9 mouse cellular contexts compared by ENCODE assay signal in the genomic region with DNA sequence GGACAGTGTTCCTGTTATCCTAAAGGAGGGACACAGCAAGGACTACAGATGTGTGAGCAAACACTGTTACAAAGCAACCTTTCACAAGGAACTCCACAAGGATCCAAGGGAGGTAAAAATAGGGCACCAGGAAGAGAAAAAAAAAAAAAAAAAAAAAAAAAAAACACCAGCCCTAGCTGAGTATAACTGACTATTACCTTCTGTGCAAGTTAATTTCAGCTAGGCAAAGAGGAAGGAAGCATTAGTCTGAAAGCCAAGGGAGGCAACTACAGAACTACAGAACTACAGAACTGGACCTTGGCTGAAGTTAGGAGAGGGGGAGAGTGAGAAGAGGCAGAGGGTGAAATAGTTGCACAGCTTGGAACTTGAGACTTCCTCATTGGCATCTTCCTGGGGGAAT. TPM values are rescaled to one million over a fixed set of nuclear protein-coding genes. Genes with fewer than 3 reads are reported as not detected.
DNase-seq lines count a peak whose midpoint lies in the region; ATAC-seq and TF ChIP-seq lines count a peak whose summit lies in the region.
"Had no signal": no experiment of that assay in that cellular context is flagged by ENCODE, and none has a peak within 500 bp of the region (broad histone marks: within the 10 kb centered on the region; RNA-seq: fewer than 3 reads in every experiment).

No protein-coding gene starts in this region.

- no peak for ATAC-seq in forebrain, embryonic 11.5 days (replicated peaks; ENCODE audit: low FRiP score)
- ATAC-seq in lung, embryonic 14.5 days (ENCODE audit: insufficient read depth): no peak
- ATAC-seq in hindbrain, embryonic 15.5 days (ENCODE audit: low FRiP score, low read depth): no peak
- ATAC-seq in neural tube, embryonic 15.5 days (ENCODE audit: low FRiP score): no peak
- no peak for ATAC-seq in midbrain, postnatal 0 days (ENCODE audit: low FRiP score)

- no peak for DNase-seq in forebrain, embryonic 10.5 days (ENCODE audit: extremely low spot score, low spot score)
- no peak for DNase-seq in forebrain, embryonic 11.5 days (ENCODE audit: low spot score)
- DNase-seq in lung, embryonic 14.5 days: no peak
- DNase-seq in lung, postnatal 4 days: no peak
- no peak for DNase-seq in thymus, postnatal 4 days
- DNase-seq in midbrain, postnatal 0 days (ENCODE audit: low spot score): no peak

- no peak overlapping the region for H3K9ac ChIP-seq in forebrain, embryonic 11.5 days (ENCODE audit: low read length)
- no peak overlapping the region for H3K9ac ChIP-seq in lung, embryonic 14.5 days
- 0 out of 2 replicates have a peak overlapping the region, but pooled peaks have one; percentile 83 for H3K9ac ChIP-seq in hindbrain, embryonic 15.5 days
- no peak overlapping the region for H3K9ac ChIP-seq in neural tube, embryonic 15.5 days (replicated peaks)
- no peak overlapping the region for H3K9ac ChIP-seq in midbrain, postnatal 0 days (replicated peaks; ENCODE audit: low read length, poor library complexity, severe bottlenecking)

- no peaks in the 10 kb centered on the region for H3K27me3 ChIP-seq in forebrain, embryonic 10.5 days (ENCODE audit: poor library complexity, severe bottlenecking)
- H3K27me3 ChIP-seq in forebrain, embryonic 11.5 days (ENCODE audit: control insufficient read depth, insufficient read depth, low read length): no peaks in the 10 kb centered on the region
- H3K27me3 ChIP-seq in lung, embryonic 14.5 days (ENCODE audit: insufficient read depth, low read length): no peaks in the 10 kb centered on the region
- no peaks in the 10 kb centered on the region for H3K27me3 ChIP-seq in hindbrain, embryonic 15.5 days
- no peaks in the 10 kb centered on the region for H3K27me3 ChIP-seq in neural tube, embryonic 15.5 days (replicated peaks)
- H3K27me3 ChIP-seq in midbrain, postnatal 0 days (ENCODE audit: insufficient read depth, low read length): no peaks in the 10 kb centered on the region

- 0 out of 2 replicates have a peak overlapping the region, but pooled peaks have one; percentile 70 for H3K4me3 ChIP-seq in forebrain, embryonic 10.5 days
- no peak overlapping the region for H3K4me3 ChIP-seq in forebrain, embryonic 11.5 days (ENCODE audit: low read depth, low read length)
- no peak overlapping the region for H3K4me3 ChIP-seq in lung, embryonic 14.5 days (ENCODE audit: low read depth, low read length)
- no peak overlapping the region for H3K4me3 ChIP-seq in hindbrain, embryonic 15.5 days
- H3K4me3 ChIP-seq in neural tube, embryonic 15.5 days (replicated peaks): 0 out of 2 replicates have a peak overlapping the region, but pooled peaks have one; percentile 71
- H3K4me3 ChIP-seq in midbrain, postnatal 0 days (ENCODE audit: low read depth, low read length): no peak overlapping the region

- H3K4me2 ChIP-seq in forebrain, embryonic 11.5 days (ENCODE audit: low read depth, low read length, severe bottlenecking): no peak overlapping the region
- peak overlapping the region; percentile 81; the same call in 1 of the 2 replicates for H3K4me2 ChIP-seq in lung, embryonic 14.5 days
- H3K4me2 ChIP-seq in hindbrain, embryonic 15.5 days: peak overlapping the region; percentile 75; the same call in 1 of the 2 replicates
- peak overlapping the region; percentile 70 for H3K4me2 ChIP-seq in neural tube, embryonic 15.5 days
- no peak overlapping the region for H3K4me2 ChIP-seq in midbrain, postnatal 0 days (ENCODE audit: low read depth, low read length, poor library complexity, severe bottlenecking)

- H3K36me3 ChIP-seq in forebrain, embryonic 10.5 days (replicated peaks): no peaks in the 10 kb centered on the region
- H3K36me3 ChIP-seq in forebrain, embryonic 11.5 days (ENCODE audit: control insufficient read depth, insufficient read depth, low read length): no peaks in the 10 kb centered on the region
- no peaks in the 10 kb centered on the region for H3K36me3 ChIP-seq in lung, embryonic 14.5 days (ENCODE audit: insufficient read depth)
- H3K36me3 ChIP-seq in hindbrain, embryonic 15.5 days: 0 out of 2 replicates have a peak, but pooled peaks cover 4% of the 10 kb centered on the region
- no peaks in the 10 kb centered on the region for H3K36me3 ChIP-seq in neural tube, embryonic 15.5 days
- H3K36me3 ChIP-seq in midbrain, postnatal 0 days (ENCODE audit: insufficient read depth, low read length): no peaks in the 10 kb centered on the region
- H3K36me3 ChIP-seq: midbrain, embryonic 12.5 days had no signal

- no peak overlapping the region for H3K27ac ChIP-seq in forebrain, embryonic 10.5 days
- H3K27ac ChIP-seq in forebrain, embryonic 11.5 days (ENCODE audit: low read depth, low read length): no peak overlapping the region
- no peak overlapping the region for H3K27ac ChIP-seq in lung, embryonic 14.5 days (ENCODE audit: low read depth)
- H3K27ac ChIP-seq in hindbrain, embryonic 15.5 days (replicated peaks): peak overlapping the region; percentile 98
- H3K27ac ChIP-seq in neural tube, embryonic 15.5 days (replicated peaks): no peak overlapping the region
- no peak overlapping the region for H3K27ac ChIP-seq in midbrain, postnatal 0 days (ENCODE audit: low read depth, low read length)

- H3K9me3 ChIP-seq in forebrain, embryonic 10.5 days: no peaks in the 10 kb centered on the region
- H3K9me3 ChIP-seq in forebrain, embryonic 11.5 days (ENCODE audit: control insufficient read depth, low read length): no peaks in the 10 kb centered on the region
- no peaks in the 10 kb centered on the region for H3K9me3 ChIP-seq in lung, embryonic 14.5 days (ENCODE audit: low read depth, low read length)
- H3K9me3 ChIP-seq in hindbrain, embryonic 15.5 days: no peaks in the 10 kb centered on the region
- no peaks in the 10 kb centered on the region for H3K9me3 ChIP-seq in neural tube, embryonic 15.5 days (replicated peaks)
- H3K9me3 ChIP-seq in midbrain, postnatal 0 days (ENCODE audit: low read length): no peaks in the 10 kb centered on the region
- H3K9me3 ChIP-seq: midbrain, embryonic 12.5 days had no signal

- peaks cover 18% of the 10 kb centered on the region for H3K4me1 ChIP-seq in forebrain, embryonic 10.5 days
- H3K4me1 ChIP-seq in forebrain, embryonic 11.5 days (replicated peaks; ENCODE audit: control insufficient read depth, insufficient read depth, low read length): no peaks in the 10 kb centered on the region
- peaks cover 4% of the 10 kb centered on the region; the same call in 1 of the 2 replicates for H3K4me1 ChIP-seq in lung, embryonic 14.5 days (ENCODE audit: insufficient read depth)
- H3K4me1 ChIP-seq in hindbrain, embryonic 15.5 days (replicated peaks): peaks cover 13% of the 10 kb centered on the region
- peaks cover 10% of the 10 kb centered on the region for H3K4me1 ChIP-seq in neural tube, embryonic 15.5 days
- no peaks in the 10 kb centered on the region for H3K4me1 ChIP-seq in midbrain, postnatal 0 days (ENCODE audit: insufficient read depth, low read length)
- H3K4me1 ChIP-seq: midbrain, embryonic 12.5 days had no signal

- TF ChIP-seq CTCF in lung, embryonic 14.5 days (IDR thresholded peaks at IDR 0.05; ENCODE audit: low read depth): no peak
- no peak for TF ChIP-seq CTCF in midbrain, postnatal 0 days (IDR thresholded peaks at IDR 0.05)

RNA-seq across cellular contexts. Expression of gene Sppl2a, which starts 0.9 kb away (rescaled TPM):
- polyA plus RNA-seq in forebrain, embryonic 10.5 days (2016; fragmentation: Nextera tagmentation; extraction: Ambion mirVana): 33.8 and 34.9 TPM in 2 replicates
- polyA plus RNA-seq in forebrain, embryonic 11.5 days (2014; fragmentation: Nextera tagmentation; extraction: Ambion mirVana): 35.2 and 39.3 TPM in 2 replicates
- polyA plus RNA-seq in lung, embryonic 14.5 days (2014; fragmentation: Nextera tagmentation; extraction: Ambion mirVana): 42.7 and 46.0 TPM in 2 replicates
- polyA plus RNA-seq in hindbrain, embryonic 15.5 days (2015; fragmentation: Nextera tagmentation; extraction: Ambion mirVana): 30.4 and 32.9 TPM in 2 replicates
- polyA plus RNA-seq in neural tube, embryonic 15.5 days (2015; fragmentation: Nextera tagmentation; extraction: Ambion mirVana): 30.7 and 44.1 TPM in 2 replicates
- total RNA-seq in midbrain, postnatal 0 days (2014; rRNA removed): 41.5 and 45.7 TPM in 2 replicates
- polyA plus RNA-seq in midbrain, postnatal 0 days (2015; fragmentation: Nextera tagmentation; extraction: Ambion mirVana): 27.1 and 28.0 TPM in 2 replicates

RNA-seq across cellular contexts. Expression of gene Trpm7, which starts 57.9 kb away (rescaled TPM):
- 48.7 and 49.2 TPM in 2 replicates for polyA plus RNA-seq in forebrain, embryonic 10.5 days (2016; fragmentation: Nextera tagmentation; extraction: Ambion mirVana)
- 39.4 and 50.9 TPM in 2 replicates for polyA plus RNA-seq in forebrain, embryonic 11.5 days (2014; fragmentation: Nextera tagmentation; extraction: Ambion mirVana)
- 48.0 and 50.8 TPM in 2 replicates for polyA plus RNA-seq in lung, embryonic 14.5 days (2014; fragmentation: Nextera tagmentation; extraction: Ambion mirVana)
- polyA plus RNA-seq in hindbrain, embryonic 15.5 days (2015; fragmentation: Nextera tagmentation; extraction: Ambion mirVana): 28.4 and 30.0 TPM in 2 replicates
- polyA plus RNA-seq in neural tube, embryonic 15.5 days (2015; fragmentation: Nextera tagmentation; extraction: Ambion mirVana): 28.5 and 38.1 TPM in 2 replicates
- total RNA-seq in midbrain, postnatal 0 days (2014; rRNA removed): 23.6 and 35.2 TPM in 2 replicates
- 23.6 and 23.8 TPM in 2 replicates for polyA plus RNA-seq in midbrain, postnatal 0 days (2015; fragmentation: Nextera tagmentation; extraction: Ambion mirVana)

Comparison
In these comparisons a context has a peak if more than half of its experiments do, and no peak if none do; other contexts are left out.
1. H3K4me3 ChIP-seq: peak in forebrain, embryonic 10.5 days (single experiment) and neural tube, embryonic 15.5 days (single experiment); none in forebrain, embryonic 11.5 days (single experiment), lung, embryonic 14.5 days (single experiment), hindbrain, embryonic 15.5 days (single experiment) and midbrain, postnatal 0 days (single experiment).
2. H3K4me2 ChIP-seq: peak in lung, embryonic 14.5 days (single experiment), hindbrain, embryonic 15.5 days (single experiment) and neural tube, embryonic 15.5 days (single experiment); none in forebrain, embryonic 11.5 days (single experiment) and midbrain, postnatal 0 days (single experiment).